Comparison of ENCODE assay signal across 16 mouse cellular contexts in genomic region chr11:4328188-4328587, GRCm38 (mm10).
"Had no signal": no experiment of that assay in that cellular context is flagged by ENCODE, and none has a peak within 500 bp of the region (broad histone marks: within the 10 kb centered on the region; RNA-seq: fewer than 3 reads in every experiment).

No protein-coding gene starts in this region.

- DNase-seq: gastrocnemius, adult 2 months; gastrocnemius, postnatal 10 days; gastrocnemius, postnatal 25 days; heart, adult 18-20 months; heart, postnatal 14 days; heart, postnatal 36 days; kidney, adult 11 months; kidney, adult 2 months; kidney, adult 9 months; kidney, postnatal 14 days; kidney, postnatal 36 days; layer of hippocampus, adult 9-11 months; layer of hippocampus, postnatal 36 days; left cerebral cortex, postnatal 4 days had no signal

- ATAC-seq: hindbrain, postnatal 0 days; intestine, embryonic 16.5 days had no signal
